Mouse (Mus musculus): ENCODE measurements around the gene Hcst. TPM values are rescaled to one million over a fixed set of nuclear protein-coding genes. Genes with fewer than 3 reads are reported as not detected.

Hcst gene
- 0.58 TPM in 1 of 2 replicates, not detected in the other for polyA plus RNA-seq (2014; fragmentation: Nextera tagmentation; extraction: Ambion mirVana)

- Histone ChIP-seq H3K27ac (replicated peaks; ENCODE audit: low read depth, low read length) (no peak within 1 kb of the TSS), H3K4me2 (ENCODE audit: low read length) (no peak within 1 kb of the TSS), H3K9ac (replicated peaks; ENCODE audit: low read length) (no peak within 1 kb of the TSS), H3K27me3 (ENCODE audit: control insufficient read depth, insufficient read depth, low read length) (no peaks in the 10 kb centered on the region), H3K4me1 (ENCODE audit: control insufficient read depth, insufficient read depth, low read length) (peaks cover 18% of the 10 kb centered on the region; the same call in 1 of the 2 replicates), H3K36me3 (ENCODE audit: control insufficient read depth, insufficient read depth, low read length) (no peaks in the 10 kb centered on the region), H3K4me3 (replicated peaks; ENCODE audit: low read depth, low read length) (no peak within 1 kb of the TSS), H3K9me3 (ENCODE audit: control insufficient read depth, low read length) (no peaks in the 10 kb centered on the region)
- 76% methylated on average over 10 of the region's 10 CpGs for WGBS
- no peak for ATAC-seq (ENCODE audit: low FRiP score, low TSS enrichment)
- DNase-seq = no peak
Measured at GRCm38 (mm10) chr7:30419561-30420499, at the start of gene Hcst. TSS of gene Hcst (minus strand) at chr7:30419854.

GRCm38 (mm10) chr7:30464816-30465300 lies 45.2 kb upstream of the Hcst start:
- Histone ChIP-seq H3K9me3 (ENCODE audit: control insufficient read depth, low read length) (no peaks in the 10 kb centered on the region), H3K27ac (replicated peaks; ENCODE audit: low read depth, low read length) (no peak overlapping the region), H3K4me1 (ENCODE audit: control insufficient read depth, insufficient read depth, low read length) (no peaks in the 10 kb centered on the region), H3K9ac (replicated peaks; ENCODE audit: low read length) (no peak overlapping the region), H3K27me3 (ENCODE audit: control insufficient read depth, insufficient read depth, low read length) (peaks cover 71% of the 10 kb centered on the region), H3K4me3 (replicated peaks; ENCODE audit: low read depth, low read length) (no peak overlapping the region), H3K4me2 (ENCODE audit: low read length) (no peak overlapping the region), H3K36me3 (ENCODE audit: control insufficient read depth, insufficient read depth, low read length) (no peaks in the 10 kb centered on the region)
- ATAC-seq (ENCODE audit: low FRiP score, low TSS enrichment) (no peak), DNase-seq (no peak)
- WGBS = 12% methylated on average over 6 of the region's 6 CpGs

GRCm38 (mm10) chr7:30463996-30464395 lies 44.3 kb upstream of the Hcst start:
- no peak overlapping the region for H3K4me3 ChIP-seq (replicated peaks; ENCODE audit: low read depth, low read length)
- H3K9me3 ChIP-seq (ENCODE audit: control insufficient read depth, low read length) = no peaks in the 10 kb centered on the region
- ATAC-seq (ENCODE audit: low FRiP score, low TSS enrichment) (no peak), DNase-seq (no peak)
- no peak overlapping the region for H3K4me2 ChIP-seq (ENCODE audit: low read length)
- H3K27me3 ChIP-seq (ENCODE audit: control insufficient read depth, insufficient read depth, low read length) = peaks cover 78% of the 10 kb centered on the region
- no peaks in the 10 kb centered on the region for H3K36me3 ChIP-seq (ENCODE audit: control insufficient read depth, insufficient read depth, low read length)
- no peak overlapping the region for H3K27ac ChIP-seq (replicated peaks; ENCODE audit: low read depth, low read length)
- H3K9ac ChIP-seq (replicated peaks; ENCODE audit: low read length) = no peak overlapping the region
- 7% methylated on average over 4 of the region's 4 CpGs for WGBS
- no peaks in the 10 kb centered on the region for H3K4me1 ChIP-seq (ENCODE audit: control insufficient read depth, insufficient read depth, low read length)

DNA sequence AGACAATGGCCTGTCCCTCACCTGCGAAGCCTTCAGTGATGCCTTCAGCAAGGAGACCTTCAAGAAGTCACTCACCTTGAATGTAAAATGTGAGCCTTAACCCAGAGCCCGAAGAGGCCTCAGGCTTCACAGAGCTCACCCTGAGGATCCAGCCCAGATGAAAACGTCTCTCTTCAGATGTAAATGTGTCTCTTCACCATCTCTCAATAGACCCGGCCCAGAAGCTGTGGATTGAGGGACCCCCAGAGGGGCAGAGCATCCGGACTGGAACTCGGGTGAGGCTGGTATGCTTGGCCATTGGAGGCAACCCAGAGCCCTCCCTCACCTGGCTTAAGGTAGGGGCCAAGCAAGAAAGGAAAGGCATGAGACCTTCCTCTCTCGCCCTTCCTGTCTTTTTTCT lies 43.9 kb upstream of the Hcst start:
- no peak for DNase-seq
- no peaks in the 10 kb centered on the region for H3K9me3 ChIP-seq (ENCODE audit: control insufficient read depth, low read length)
- H3K27ac ChIP-seq (replicated peaks; ENCODE audit: low read depth, low read length) = no peak overlapping the region
- no peak overlapping the region for H3K4me2 ChIP-seq (ENCODE audit: low read length)
- 0 out of 2 replicates have a peak, but pooled peaks cover 1% of the 10 kb centered on the region for H3K4me1 ChIP-seq (ENCODE audit: control insufficient read depth, insufficient read depth, low read length)
- H3K4me3 ChIP-seq (replicated peaks; ENCODE audit: low read depth, low read length) = no peak overlapping the region
- ATAC-seq (ENCODE audit: low FRiP score, low TSS enrichment) = no peak
- H3K9ac ChIP-seq (replicated peaks; ENCODE audit: low read length) = no peak overlapping the region
- 17% methylated on average over 7 of the region's 7 CpGs for WGBS
- no peaks in the 10 kb centered on the region for H3K36me3 ChIP-seq (ENCODE audit: control insufficient read depth, insufficient read depth, low read length)
- peaks cover 76% of the 10 kb centered on the region for H3K27me3 ChIP-seq (ENCODE audit: control insufficient read depth, insufficient read depth, low read length)

DNA sequence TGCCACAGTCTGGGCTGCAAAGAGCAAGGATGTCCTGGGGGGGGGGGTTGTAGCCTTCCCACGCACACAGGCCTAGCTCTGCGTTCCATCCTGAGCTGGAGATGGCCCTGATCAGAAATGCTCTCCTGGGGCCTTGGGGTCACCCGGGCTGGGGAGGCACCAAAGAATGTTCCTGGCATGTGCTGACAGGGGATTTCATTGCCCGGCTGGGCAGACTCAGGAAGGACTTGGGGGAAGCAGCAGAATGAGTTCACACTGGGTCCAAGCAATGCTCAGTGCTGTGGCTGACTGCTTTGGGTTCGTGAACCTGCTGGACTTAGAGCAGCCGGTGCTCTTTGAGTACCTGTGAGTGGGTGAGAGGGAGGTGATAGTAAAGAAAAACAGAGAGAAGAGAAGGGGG lies 39.8 kb upstream of the Hcst start:
- peaks cover 59% of the 10 kb centered on the region for H3K27me3 ChIP-seq (ENCODE audit: control insufficient read depth, insufficient read depth, low read length)
- peaks cover 24% of the 10 kb centered on the region for H3K4me1 ChIP-seq (ENCODE audit: control insufficient read depth, insufficient read depth, low read length)
- H3K27ac ChIP-seq (replicated peaks; ENCODE audit: low read depth, low read length) = no peak overlapping the region
- no peak overlapping the region for H3K9ac ChIP-seq (replicated peaks; ENCODE audit: low read length)
- no peak overlapping the region for H3K4me2 ChIP-seq (ENCODE audit: low read length)
- no peak for ATAC-seq (ENCODE audit: low FRiP score, low TSS enrichment)
- no peak for DNase-seq
- no peaks in the 10 kb centered on the region for H3K36me3 ChIP-seq (ENCODE audit: control insufficient read depth, insufficient read depth, low read length)
- 36% methylated on average over 6 of the region's 6 CpGs for WGBS
- H3K9me3 ChIP-seq (ENCODE audit: control insufficient read depth, low read length) = no peaks in the 10 kb centered on the region
- H3K4me3 ChIP-seq (replicated peaks; ENCODE audit: low read depth, low read length) = no peak overlapping the region

DNA sequence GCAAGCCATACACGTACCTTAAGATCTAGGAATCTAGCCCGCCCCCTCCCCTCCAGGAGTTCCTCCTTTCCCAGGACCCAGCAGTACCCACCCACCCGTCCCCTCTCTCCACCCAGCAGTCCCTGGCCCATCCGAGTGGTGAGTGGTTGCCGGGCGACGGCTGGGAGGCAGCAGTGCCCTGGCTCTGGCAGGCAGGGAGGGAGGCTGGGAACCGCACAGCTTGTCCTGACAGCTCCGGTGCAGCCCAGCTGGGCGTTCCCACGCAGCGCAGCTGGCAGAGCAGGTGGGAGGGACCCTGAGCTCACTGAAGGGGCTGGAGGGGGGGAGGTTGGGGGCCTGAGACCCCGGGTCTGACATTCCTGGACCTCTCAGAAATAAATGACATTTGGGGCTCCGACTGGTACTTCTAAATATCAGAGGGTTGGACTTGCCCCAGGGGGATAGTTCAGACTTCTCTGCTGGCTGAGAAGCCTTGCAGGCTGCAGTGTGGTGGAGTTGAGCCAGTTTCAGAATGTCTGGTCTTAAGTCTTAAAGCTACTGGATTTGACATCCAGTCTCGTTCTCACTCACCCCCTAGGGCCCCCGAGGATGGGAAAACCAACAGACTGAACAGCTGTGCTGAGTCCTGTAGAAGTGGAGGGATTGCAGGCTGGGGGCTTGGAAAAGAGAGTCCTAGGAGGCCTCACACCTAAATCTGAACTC lies 38.1 kb upstream of the Hcst start, which contains the start of the genes Kirrel2 and Nphs1:
TSS of gene Kirrel2 (minus strand) at position 62 of the 702 bp plus-strand sequence.
TSS of gene Nphs1 (plus strand) at position 687 of the 702 bp plus-strand sequence.
- peak within 1 kb of the TSS; percentile 55 for H3K4me2 ChIP-seq (ENCODE audit: low read length)
- no peak within 1 kb of the TSS for H3K27ac ChIP-seq (replicated peaks; ENCODE audit: low read depth, low read length)
- WGBS = under 1% methylated on average over 16 of the region's 16 CpGs
- H3K9ac ChIP-seq (replicated peaks; ENCODE audit: low read length) = peak within 1 kb of the TSS; percentile 42
- DNase-seq (peak; percentile 80), ATAC-seq (ENCODE audit: low FRiP score, low TSS enrichment) (peak; percentile 87)
- no peaks in the 10 kb centered on the region for H3K9me3 ChIP-seq (ENCODE audit: control insufficient read depth, low read length)
- H3K4me1 ChIP-seq (ENCODE audit: control insufficient read depth, insufficient read depth, low read length) = peaks cover 24% of the 10 kb centered on the region
- H3K4me3 ChIP-seq (replicated peaks; ENCODE audit: low read depth, low read length) = peak within 1 kb of the TSS; percentile 16
- no peaks in the 10 kb centered on the region for H3K36me3 ChIP-seq (ENCODE audit: control insufficient read depth, insufficient read depth, low read length)
- peaks cover 62% of the 10 kb centered on the region for H3K27me3 ChIP-seq (ENCODE audit: control insufficient read depth, insufficient read depth, low read length)

DNA sequence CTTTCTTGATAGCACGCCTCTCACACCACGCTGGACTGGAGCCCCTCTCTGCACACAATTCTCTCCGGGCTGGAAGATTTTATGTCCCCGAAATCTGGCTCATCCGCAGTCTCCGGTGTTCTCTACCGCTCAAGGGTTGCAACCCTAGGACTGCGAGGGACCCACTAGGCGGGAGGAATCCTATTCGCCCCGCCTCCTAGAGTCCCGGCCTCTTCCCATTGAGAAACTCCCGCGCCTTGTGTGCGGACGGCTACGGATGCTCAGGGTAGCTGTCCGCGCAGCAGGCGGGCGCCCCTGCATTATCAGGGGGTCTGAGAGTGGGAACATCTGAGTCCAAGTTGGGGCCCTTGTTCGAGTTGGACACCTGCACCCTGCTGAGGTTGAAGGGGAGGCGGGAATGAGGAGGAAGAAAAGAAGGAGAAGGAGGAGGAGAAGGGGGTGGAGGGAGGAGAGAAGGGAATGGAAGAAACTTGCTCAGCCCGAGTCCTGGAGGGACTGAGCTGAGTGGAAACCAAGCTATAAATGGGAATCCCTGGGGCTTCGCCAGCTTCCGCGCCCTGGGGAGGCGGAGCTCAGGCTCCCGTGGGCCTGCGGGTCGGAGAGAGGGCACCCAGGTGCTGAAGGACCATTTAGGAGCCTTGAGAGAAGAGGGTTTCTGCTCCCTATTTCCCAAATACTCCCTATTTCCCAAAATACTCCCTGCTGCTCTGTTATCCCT lies 37.4 kb upstream of the Hcst start:
- ATAC-seq (ENCODE audit: low FRiP score, low TSS enrichment) (peak; percentile 15), DNase-seq (peak; percentile 52)
- H3K36me3 ChIP-seq (ENCODE audit: control insufficient read depth, insufficient read depth, low read length) = no peaks in the 10 kb centered on the region
- peak overlapping the region; percentile 32; the same call in 1 of the 2 replicates for H3K9ac ChIP-seq (replicated peaks; ENCODE audit: low read length)
- peaks cover 24% of the 10 kb centered on the region for H3K4me1 ChIP-seq (ENCODE audit: control insufficient read depth, insufficient read depth, low read length)
- no peaks in the 10 kb centered on the region for H3K9me3 ChIP-seq (ENCODE audit: control insufficient read depth, low read length)
- H3K27ac ChIP-seq (replicated peaks; ENCODE audit: low read depth, low read length) = no peak overlapping the region
- peak overlapping the region; percentile 16 for H3K4me3 ChIP-seq (replicated peaks; ENCODE audit: low read depth, low read length)
- peaks cover 58% of the 10 kb centered on the region for H3K27me3 ChIP-seq (ENCODE audit: control insufficient read depth, insufficient read depth, low read length)
- under 1% methylated on average over 31 of the region's 31 CpGs for WGBS
- peak overlapping the region; percentile 55 for H3K4me2 ChIP-seq (ENCODE audit: low read length)

GRCm38 (mm10) chr7:30456487-30456886 lies 36.8 kb upstream of the Hcst start:
- Histone ChIP-seq H3K4me1 (ENCODE audit: control insufficient read depth, insufficient read depth, low read length) (peaks cover 24% of the 10 kb centered on the region), H3K27me3 (ENCODE audit: control insufficient read depth, insufficient read depth, low read length) (peaks cover 56% of the 10 kb centered on the region), H3K4me3 (replicated peaks; ENCODE audit: low read depth, low read length) (peak overlapping the region; percentile 16), H3K27ac (replicated peaks; ENCODE audit: low read depth, low read length) (no peak overlapping the region), H3K9ac (replicated peaks; ENCODE audit: low read length) (0 out of 2 replicates have a peak overlapping the region, but pooled peaks have one; percentile 32), H3K36me3 (ENCODE audit: control insufficient read depth, insufficient read depth, low read length) (no peaks in the 10 kb centered on the region), H3K9me3 (ENCODE audit: control insufficient read depth, low read length) (no peaks in the 10 kb centered on the region), H3K4me2 (ENCODE audit: low read length) (peak overlapping the region; percentile 55)
- no peak for DNase-seq
- ATAC-seq (ENCODE audit: low FRiP score, low TSS enrichment) = no peak
- WGBS = under 1% methylated on average over 9 of the region's 9 CpGs
